Mouse (Mus musculus) liver, embryonic 12.5 days (tissue): ENCODE results near the gene Spryd4. TPM values are rescaled to one million over a fixed set of nuclear protein-coding genes. Genes with fewer than 3 reads are reported as not detected.
A peak's percentile ranks its signal among the peaks of the same experiment; 100 is the strongest.
"Not testable (repeated sequence)": the region's sequence is repeated elsewhere in the genome, so short reads cannot be mapped to it uniquely, and the experiment has no call there.

Source experiments
- ATAC-seq: fragments of 200-750 bp; cut with Nextera tagmentation; 2 replicates; pipeline ENCODE4 v1.8.0; 2017; ENCODE audit warnings: moderate number of reproducible peaks, mild to moderate bottlenecking, moderate library complexity
- H3K27ac ChIP-seq: fragments of 300-500 bp; sonication (generic); 2 replicates; pipeline ENCODE4 v1.5.1; 2016; ENCODE audit warnings: mild to moderate bottlenecking
- H3K27me3 ChIP-seq: fragments of 300-500 bp; sonication (generic); replicated peaks from 2 replicates; pipeline ENCODE4 v1.6.1; 2016; ENCODE audit warnings: mild to moderate bottlenecking, moderate library complexity
- H3K36me3 ChIP-seq: fragments of 300-500 bp; sonication (generic); 2 replicates; pipeline ENCODE4 v1.6.1; 2016; ENCODE audit warnings: mild to moderate bottlenecking, moderate library complexity
- H3K4me1 ChIP-seq: fragments of 300-500 bp; sonication (generic); 2 replicates; pipeline ENCODE4 v1.6.1; 2016
- H3K4me2 ChIP-seq: fragments of 300-500 bp; sonication (generic); 2 replicates; pipeline ENCODE4 v1.6.1; 2016; ENCODE audit warnings: mild to moderate bottlenecking, moderate library complexity
- H3K4me3 ChIP-seq: fragments of 300-500 bp; sonication (generic); 2 replicates; pipeline ENCODE4 v1.5.1; 2016; ENCODE audit warnings: mild to moderate bottlenecking, moderate library complexity
- H3K9ac ChIP-seq: fragments of 300-500 bp; sonication (generic); 2 replicates; pipeline ENCODE4 v1.6.1; 2016; ENCODE audit warnings: mild to moderate bottlenecking, moderate library complexity
- H3K9me3 ChIP-seq: fragments of 300-500 bp; sonication (generic); replicated peaks from 2 replicates; pipeline ENCODE4 v1.6.1; 2016; ENCODE audit warnings: mild to moderate bottlenecking, moderate library complexity
- WGBS: fragments of 180-500 bp; shearing (Covaris S2); methylation state at CpG from one replicate; pipeline ENCODE4 v1.1.7; 2016; ENCODE audit not compliant: insufficient replicate concordance; 5-methylcytosine and 5-hydroxymethylcytosine counted together
- polyA plus RNA-seq: library from polyadenylated mRNA; unstranded; fragments of >200 nt; fragmentation: Nextera tagmentation; extraction: Ambion mirVana; gene quantifications from 2 replicates; pipeline ENCODE4 v1.2.1, GENCODE M21; 2016

Gene Spryd4
- polyA plus RNA-seq, 1 experiment from 2014 or later, result 25.1 TPM

- H3K4me3 ChIP-seq, result peak within 1 kb of the TSS; percentile 35
- H3K4me2 ChIP-seq, result peak within 1 kb of the TSS; percentile 51
- 4% methylated on average over 6 of the region's 6 CpGs for WGBS
- H3K9me3 ChIP-seq, result no peaks in the 10 kb centered on the region
- H3K27ac ChIP-seq, result peak within 1 kb of the TSS; percentile 66
- peaks cover 34% of the 10 kb centered on the region for H3K4me1 ChIP-seq
- no peaks in the 10 kb centered on the region for H3K27me3 ChIP-seq
- 0 out of 2 replicates have a peak within 1 kb of the TSS, but pooled peaks have one; percentile 45 for H3K9ac ChIP-seq
- no peak for ATAC-seq
- no peaks in the 10 kb centered on the region for H3K36me3 ChIP-seq
Measured at GRCm38 (mm10) chr10:128179989-128180388, 31.6 kb downstream of the Spryd4 start, which contains the start of gene Rbms2. Gene Rbms2, minus strand, starts transcription at chr10:128180297.

- H3K4me1 ChIP-seq, result peaks cover 46% of the 10 kb centered on the region
- H3K4me3 ChIP-seq, result no peak overlapping the region
- H3K9ac ChIP-seq, result no peak overlapping the region
- no peak for ATAC-seq
- no peaks in the 10 kb centered on the region for H3K9me3 ChIP-seq
- no peaks in the 10 kb centered on the region for H3K36me3 ChIP-seq
- 67% methylated on average over 4 of the region's 4 CpGs for WGBS
- no peak overlapping the region for H3K4me2 ChIP-seq
- H3K27me3 ChIP-seq, result no peaks in the 10 kb centered on the region
- 0 out of 2 replicates have a peak overlapping the region, but pooled peaks have one; percentile 40 for H3K27ac ChIP-seq
Measured at GRCm38 (mm10) chr10:128177316-128177715, 34.3 kb downstream of the Spryd4 start.

- H3K4me3 ChIP-seq, result peak overlapping the region; percentile 70
- ATAC-seq, result peak; percentile 80
- 1% methylated on average over 17 of the region's 17 CpGs for WGBS
- no peaks in the 10 kb centered on the region for H3K36me3 ChIP-seq
- no peaks in the 10 kb centered on the region for H3K9me3 ChIP-seq
- H3K4me1 ChIP-seq, result peaks cover 46% of the 10 kb centered on the region
- H3K4me2 ChIP-seq, result peak overlapping the region; percentile 83
- peak overlapping the region; percentile 81 for H3K27ac ChIP-seq
- H3K9ac ChIP-seq, result peak overlapping the region; percentile 73
- H3K27me3 ChIP-seq, result no peaks in the 10 kb centered on the region
Measured at GRCm38 (mm10) chr10:128175996-128176755, 35.4 kb downstream of the Spryd4 start.

DNA sequence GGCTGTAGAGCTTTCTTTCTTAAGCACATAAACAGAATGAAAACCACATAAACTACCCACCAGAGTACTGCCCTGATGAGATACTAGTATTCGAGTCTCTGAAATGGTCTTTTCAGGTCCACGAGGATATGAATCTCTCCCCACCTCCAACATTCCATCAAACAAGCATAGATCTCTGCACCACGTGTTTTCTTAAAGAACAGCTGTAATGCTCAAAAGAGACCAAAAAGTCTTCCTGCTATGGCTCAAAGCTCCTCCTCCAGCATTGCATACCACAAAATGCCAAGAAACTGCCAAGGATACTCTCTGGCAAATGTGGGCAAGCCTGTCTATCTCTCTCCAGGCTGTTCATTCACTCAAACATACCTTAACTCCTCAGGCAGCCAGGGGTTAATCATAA lies 36.3 kb downstream of the Spryd4 start:
- peak overlapping the region; percentile 83 for H3K4me2 ChIP-seq
- H3K27ac ChIP-seq, result peak overlapping the region; percentile 81; the same call in 1 of the 2 replicates
- no peaks in the 10 kb centered on the region for H3K27me3 ChIP-seq
- H3K9me3 ChIP-seq, result no peaks in the 10 kb centered on the region
- no peak for ATAC-seq
- H3K36me3 ChIP-seq, result no peaks in the 10 kb centered on the region
- peak overlapping the region; percentile 73 for H3K9ac ChIP-seq
- WGBS, result 16% methylated on average over 3 of the region's 3 CpGs
- H3K4me1 ChIP-seq, result peaks cover 43% of the 10 kb centered on the region
- H3K4me3 ChIP-seq, result peak overlapping the region; percentile 70

GRCm38 (mm10) chr10:128171348-128171747 lies 40.3 kb downstream of the Spryd4 start:
- H3K4me3 ChIP-seq, H3K27ac ChIP-seq, H3K9ac ChIP-seq, ATAC-seq, H3K9me3 ChIP-seq, H3K4me2 ChIP-seq, H3K36me3 ChIP-seq, H3K27me3 ChIP-seq: not testable (repeated sequence)
- peaks cover 32% of the 10 kb centered on the region for H3K4me1 ChIP-seq
- whole genome bisulfite sequencing, result 86% methylated on average over 10 of the region's 10 CpGs

DNA sequence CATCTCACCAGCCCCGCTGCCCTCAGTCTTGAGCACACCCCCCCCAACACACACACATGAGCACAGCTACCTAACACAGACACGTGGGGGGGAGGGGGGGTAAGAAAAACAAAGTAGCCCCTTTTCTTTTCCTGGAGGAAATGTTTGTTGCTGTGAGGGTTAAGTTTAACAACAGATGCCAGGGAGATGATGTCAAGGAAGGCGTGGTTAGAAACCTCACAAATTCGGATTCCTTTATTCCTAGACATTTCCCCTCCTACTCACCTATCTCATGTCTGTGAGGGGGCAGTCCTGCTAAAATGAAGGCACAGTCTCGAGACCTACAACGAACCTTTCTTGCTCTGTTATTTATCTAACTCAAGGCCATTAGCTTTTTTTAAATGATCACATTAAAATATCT lies 44.5 kb downstream of the Spryd4 start:
- Histone ChIP-seq H3K4me3 (no peak overlapping the region), H3K36me3 (0 out of 2 replicates have a peak, but pooled peaks cover 2% of the 10 kb centered on the region), H3K27me3 (no peaks in the 10 kb centered on the region), H3K9me3 (no peaks in the 10 kb centered on the region), H3K4me2 (no peak overlapping the region), H3K4me1 (peaks cover 9% of the 10 kb centered on the region; the same call in 1 of the 2 replicates), H3K27ac (no peak overlapping the region), H3K9ac (no peak overlapping the region)
- 39% methylated on average over 6 of the region's 6 CpGs for WGBS
- ATAC-seq, result no peak

- H3K4me1 ChIP-seq, H3K4me2 ChIP-seq, H3K9ac ChIP-seq, H3K36me3 ChIP-seq, H3K9me3 ChIP-seq, H3K4me3 ChIP-seq, H3K27ac ChIP-seq, H3K27me3 ChIP-seq, ATAC-seq: not testable (repeated sequence)
- WGBS, result 79% methylated on average over 3 of the region's 3 CpGs
Measured at GRCm38 (mm10) chr10:128165726-128166125, 45.9 kb downstream of the Spryd4 start.

Other genes with a start within 250 kb of the Spryd4 start
- 0.17 TPM in 1 of 2 replicates, not detected in the other for gene Hsd17b6, start 204.2 kb downstream of the Spryd4 start, polyA plus RNA-seq
- gene Prim1, start 196.6 kb downstream of the Spryd4 start, polyA plus RNA-seq, result 88.9 and 93.3 TPM in 2 replicates
- gene Naca, start 176.2 kb downstream of the Spryd4 start, polyA plus RNA-seq, result 666 and 682 TPM in 2 replicates
- 406 and 407 TPM in 2 replicates for gene Ptges3, start 152.9 kb downstream of the Spryd4 start, polyA plus RNA-seq
- 2,130 and 2,180 TPM in 2 replicates for gene Atp5b, start 128.5 kb downstream of the Spryd4 start, polyA plus RNA-seq
- gene Baz2a, start 120.2 kb downstream of the Spryd4 start, polyA plus RNA-seq, result 8.0 and 8.6 TPM in 2 replicates
- 8.7 and 10.1 TPM in 2 replicates for gene Rbms2, start 31.5 kb downstream of the Spryd4 start, polyA plus RNA-seq
- 1.8 and 2.8 TPM in 2 replicates for gene Gls2, start 17.4 kb downstream of the Spryd4 start, polyA plus RNA-seq
- gene Mip, start 14.0 kb upstream of the Spryd4 start, polyA plus RNA-seq, result not detected in 2 replicates
- 45.2 and 46.5 TPM in 2 replicates for gene Timeless, start 20.3 kb upstream of the Spryd4 start, polyA plus RNA-seq
- gene Apon, start 42.3 kb upstream of the Spryd4 start, polyA plus RNA-seq, result 0.31 and 0.51 TPM in 2 replicates
- 27.2 and 28.2 TPM in 2 replicates for gene Apof, start 56.9 kb upstream of the Spryd4 start, polyA plus RNA-seq
- 8.4 and 8.8 TPM in 2 replicates for gene Stat2, start 58.8 kb upstream of the Spryd4 start, polyA plus RNA-seq
- gene Il23a, start 86.9 kb upstream of the Spryd4 start, polyA plus RNA-seq, result not detected in 2 replicates
- 17.9 and 18.3 TPM in 2 replicates for gene Pan2, start 91.5 kb upstream of the Spryd4 start, polyA plus RNA-seq
- 107 and 114 TPM in 2 replicates for gene Cnpy2, start 110.7 kb upstream of the Spryd4 start, polyA plus RNA-seq
- gene Cs, start 125.9 kb upstream of the Spryd4 start, polyA plus RNA-seq, result 183 and 187 TPM in 2 replicates
- 8.7 and 8.9 TPM in 2 replicates for gene Coq10a, start 157.2 kb upstream of the Spryd4 start, polyA plus RNA-seq
- 9.3 TPM in 2 replicates for gene Ankrd52, start 165.3 kb upstream of the Spryd4 start, polyA plus RNA-seq
- gene Slc39a5, start 189.4 kb upstream of the Spryd4 start, polyA plus RNA-seq, result 22.7 and 23.0 TPM in 2 replicates
- gene Nabp2, start 199.7 kb upstream of the Spryd4 start, polyA plus RNA-seq, result 64.1 and 66.1 TPM in 2 replicates
- 14.2 and 14.8 TPM in 2 replicates for gene Rnf41, start 199.8 kb upstream of the Spryd4 start, polyA plus RNA-seq
- gene Smarcc2, start 247.4 kb upstream of the Spryd4 start, polyA plus RNA-seq, result 34.9 and 40.3 TPM in 2 replicates